Comparison of ENCODE assay signal across 8 mouse cellular contexts in genomic region chr16:33594037-33594771, GRCm38 (mm10).
DNase-seq lines count a peak whose midpoint lies in the region; ATAC-seq lines count a peak whose summit lies in the region.

No protein-coding gene starts in this region.

- H3K4me3 ChIP-seq in limb, embryonic 15.5 days, result no peak overlapping the region
- no peak overlapping the region for H3K4me3 ChIP-seq in stomach, embryonic 14.5 days (ENCODE audit: low read depth, low read length)

- peak; percentile 67 for DNase-seq in gastrocnemius, adult 18-20 months (ENCODE audit: low spot score)
- no peak for DNase-seq in gastrocnemius, postnatal 4 days (ENCODE audit: low spot score in 2 of 2)
- DNase-seq in adrenal gland, postnatal 25 days, result peak; percentile 39
- peak; percentile 75 to 83 for DNase-seq in heart, adult 18-20 months
- no peak for DNase-seq in cerebellum, adult 9-11 months
- DNase-seq in frontal cortex, postnatal 25 days (ENCODE audit: low spot score in 2 of 2), result no peak

- 0 out of 2 replicates have a peak overlapping the region, but pooled peaks have one; percentile 11 for H3K27ac ChIP-seq in limb, embryonic 15.5 days
- H3K27ac ChIP-seq in stomach, embryonic 14.5 days (ENCODE audit: low read length), result no peak overlapping the region

- H3K36me3 ChIP-seq in limb, embryonic 15.5 days, result no peaks in the 10 kb centered on the region
- no peaks in the 10 kb centered on the region for H3K36me3 ChIP-seq in stomach, embryonic 14.5 days (ENCODE audit: control insufficient read depth, insufficient read depth, low read length)

- H3K4me1 ChIP-seq in limb, embryonic 15.5 days, result peaks cover 7% of the 10 kb centered on the region; the same call in 1 of the 2 replicates
- peaks cover 6% of the 10 kb centered on the region for H3K4me1 ChIP-seq in stomach, embryonic 14.5 days (ENCODE audit: control insufficient read depth, insufficient read depth, low read length)

- H3K4me2 ChIP-seq in limb, embryonic 15.5 days, result no peak overlapping the region
- H3K4me2 ChIP-seq in stomach, embryonic 14.5 days (replicated peaks; ENCODE audit: low read depth, low read length), result no peak overlapping the region

- 54% methylated on average over 7 of the region's 7 CpGs for WGBS in limb, embryonic 15.5 days
- 48% methylated on average over 7 of the region's 7 CpGs for WGBS in stomach, embryonic 14.5 days

- H3K9ac ChIP-seq in limb, embryonic 15.5 days, result no peak overlapping the region
- H3K9ac ChIP-seq in stomach, embryonic 14.5 days (replicated peaks; ENCODE audit: low read depth, low read length), result no peak overlapping the region

- ATAC-seq in limb, embryonic 15.5 days (ENCODE audit: insufficient number of reproducible peaks, low FRiP score, low TSS enrichment, low read depth), result no peak
- ATAC-seq in stomach, embryonic 14.5 days (ENCODE audit: insufficient number of reproducible peaks, insufficient read depth, low FRiP score, low read depth), result 0 out of 2 replicates have a peak, but pooled peaks have one; percentile 23

- H3K27me3 ChIP-seq in limb, embryonic 15.5 days, result no peaks in the 10 kb centered on the region
- no peaks in the 10 kb centered on the region for H3K27me3 ChIP-seq in stomach, embryonic 14.5 days (ENCODE audit: control insufficient read depth, insufficient read depth, low read length)

- H3K9me3 ChIP-seq in limb, embryonic 15.5 days, result no peaks in the 10 kb centered on the region
- no peaks in the 10 kb centered on the region for H3K9me3 ChIP-seq in stomach, embryonic 14.5 days (ENCODE audit: control insufficient read depth, low read depth, low read length)

Comparison
In these comparisons a context has a peak if more than half of its experiments do, and no peak if none do; other contexts are left out.
1. DNase-seq: peak in gastrocnemius, adult 18-20 months (single experiment), adrenal gland, postnatal 25 days (single experiment) and heart, adult 18-20 months (2 of 2); none in gastrocnemius, postnatal 4 days (0 of 2), cerebellum, adult 9-11 months (single experiment) and frontal cortex, postnatal 25 days (0 of 2).